Mouse (Mus musculus) MEL (cell line): ENCODE data around the gene Ermap. TPM values are rescaled to one million over a fixed set of nuclear protein-coding genes. Genes with fewer than 3 reads are reported as not detected.

Source experiments
- DNase-seq: peaks from one replicate; pipeline ENCODE4 v3.0.0; 2011; ENCODE audit warnings: low read depth, low spot score
- H3K27ac ChIP-seq: 2 replicates; pipeline ENCODE4 v1.5.1; 2012; ENCODE audit warnings: low read depth, mild to moderate bottlenecking, control low read depth, low read length, moderate library complexity; ENCODE audit not compliant: control insufficient read depth
- H3K27me3 ChIP-seq, 2 experiments: fragments of 150-350 bp in 1 of 2; sonication (generic) in 1 of 2; 2 replicates each; pipeline ENCODE4 v1.6.1; 2012; ENCODE audit warnings: low read length in 2 of 2, mild to moderate bottlenecking in 2 of 2, improper control_type of control experiment in 1 of 2, moderate library complexity in 1 of 2; ENCODE audit not compliant: insufficient read depth in 2 of 2, control insufficient read depth in 1 of 2
- H3K36me3 ChIP-seq, 2 experiments: 2 replicates each; pipeline ENCODE4 v1.6.1; 2012 to 2014; ENCODE audit warnings: low read length in 2 of 2, improper control_type of control experiment in 1 of 2, inconsistent platforms in 1 of 2, mild to moderate bottlenecking in 1 of 2; ENCODE audit not compliant: insufficient read depth in 2 of 2, control insufficient read depth in 1 of 2
- H3K4me1 ChIP-seq, 2 experiments: fragments of 150-350 bp in 1 of 2; sonication (generic) in 1 of 2; 2 replicates each; pipeline ENCODE4 v1.6.1; 2012; ENCODE audit warnings: low read length in 2 of 2, improper control_type of control experiment in 1 of 2, mild to moderate bottlenecking in 1 of 2; ENCODE audit not compliant: insufficient read depth in 2 of 2, control insufficient read depth in 1 of 2
- H3K4me3 ChIP-seq, 2 experiments: fragments of 150-350 bp in 1 of 2; sonication (generic) in 1 of 2; 2 replicates each; pipeline ENCODE4 v1.5.1; 2012; ENCODE audit warnings: low read depth in 2 of 2, low read length in 2 of 2, mild to moderate bottlenecking in 2 of 2, moderate library complexity in 2 of 2, control low read depth in 1 of 2, improper control_type of control experiment in 1 of 2; ENCODE audit not compliant: control insufficient read depth in 1 of 2, insufficient read depth in 1 of 2
- H3K79me2 ChIP-seq: 2 replicates; pipeline ENCODE4 v1.6.1; 2012; ENCODE audit warnings: mild to moderate bottlenecking, low read length, moderate library complexity; ENCODE audit not compliant: control insufficient read depth, poor library complexity, insufficient read depth
- H3K9ac ChIP-seq: 2 replicates; pipeline ENCODE4 v1.6.1; 2012; ENCODE audit warnings: low read depth, mild to moderate bottlenecking, control low read depth, low read length, moderate library complexity; ENCODE audit not compliant: control insufficient read depth, poor library complexity, severe bottlenecking
- H3K9me3 ChIP-seq: fragments of 150-350 bp; sonication (generic); replicated peaks from 2 replicates; pipeline ENCODE4 v1.6.1; 2012; ENCODE audit warnings: mild to moderate bottlenecking, low read length, improper control_type of control experiment, moderate library complexity; ENCODE audit not compliant: insufficient read depth
- BHLHE40 ChIP-seq: IDR thresholded peaks from 2 replicates; pipeline ENCODE4 v1.6.1; 2012; ENCODE audit warnings: low read depth, mild to moderate bottlenecking, inconsistent platforms, low read length, improper control_type of control experiment, borderline replicate concordance
- CTCF ChIP-seq, 3 experiments: IDR thresholded peaks in 2 of 3; conservative IDR thresholded peaks in 1 of 3; 2 replicates each; pipeline ENCODE4 v1.5.1; 2011 to 2012; ENCODE audit warnings: low read length in 3 of 3, low read depth in 2 of 3, mild to moderate bottlenecking in 2 of 3, improper control_type of control experiment in 1 of 3, inconsistent platforms in 1 of 3, mixed read lengths in 1 of 3, moderate library complexity in 1 of 3; ENCODE audit not compliant: control insufficient read depth in 1 of 3, insufficient read depth in 1 of 3, poor library complexity in 1 of 3, severe bottlenecking in 1 of 3
- E2F4 ChIP-seq: IDR thresholded peaks from 2 replicates; pipeline ENCODE4 v1.6.1; 2011; ENCODE audit warnings: low read depth, low read length, improper control_type of control experiment, borderline replicate concordance
- ELF1 ChIP-seq: IDR thresholded peaks from 2 replicates; pipeline ENCODE4 v1.6.1; 2014; ENCODE audit warnings: low read depth, mild to moderate bottlenecking, inconsistent platforms, low read length, improper control_type of control experiment, moderate library complexity
- ETS1 ChIP-seq: IDR thresholded peaks from 2 replicates; pipeline ENCODE4 v1.6.1; 2012; ENCODE audit warnings: low read depth, mild to moderate bottlenecking, inconsistent platforms, low read length, improper control_type of control experiment, moderate library complexity
- GABPA ChIP-seq: IDR thresholded peaks from 2 replicates; pipeline ENCODE4 v1.6.1; 2012; ENCODE audit warnings: low read depth, mild to moderate bottlenecking, inconsistent platforms, low read length, improper control_type of control experiment, moderate library complexity
- GATA1 ChIP-seq: IDR thresholded peaks from 2 replicates; pipeline ENCODE4 v1.6.1; 2011; ENCODE audit warnings: low read depth, low read length, improper control_type of control experiment
- JUND ChIP-seq: IDR thresholded peaks from 2 replicates; pipeline ENCODE4 v1.6.1; 2011; ENCODE audit warnings: low read depth, mild to moderate bottlenecking, improper control_type of control experiment, low read length
- KAT2A ChIP-seq: conservative IDR thresholded peaks from 2 replicates; pipeline ENCODE4 v1.6.1; 2012; ENCODE audit warnings: low read depth, low read length, improper control_type of control experiment, inconsistent platforms
- MAFK ChIP-seq: IDR thresholded peaks from 2 replicates; pipeline ENCODE4 v1.6.1; 2011; ENCODE audit warnings: low read depth, mild to moderate bottlenecking, low read length, improper control_type of control experiment, borderline replicate concordance
- MAZ ChIP-seq: IDR thresholded peaks from 2 replicates; pipeline ENCODE4 v1.6.1; 2012; ENCODE audit warnings: low read depth, mild to moderate bottlenecking, inconsistent platforms, low read length, improper control_type of control experiment
- MEF2A ChIP-seq: IDR thresholded peaks from 2 replicates; pipeline ENCODE4 v1.6.1; 2014; ENCODE audit warnings: low read depth, mild to moderate bottlenecking, inconsistent platforms, low read length, improper control_type of control experiment; ENCODE audit not compliant: poor library complexity, insufficient replicate concordance, severe bottlenecking; ENCODE audit errors: extremely low read depth
- MXI1 ChIP-seq: IDR thresholded peaks from 2 replicates; pipeline ENCODE4 v1.6.1; 2011; ENCODE audit warnings: mild to moderate bottlenecking, low read depth, low read length, improper control_type of control experiment
- MYB ChIP-seq: IDR thresholded peaks from 2 replicates; pipeline ENCODE4 v1.6.1; 2011; ENCODE audit warnings: mild to moderate bottlenecking, low read depth, low read length, improper control_type of control experiment
- MYC ChIP-seq: IDR thresholded peaks from 2 replicates; pipeline ENCODE4 v1.6.1; 2011; ENCODE audit warnings: low read depth, mild to moderate bottlenecking, low read length, improper control_type of control experiment, moderate library complexity
- NELFE ChIP-seq: IDR thresholded peaks from 2 replicates; pipeline ENCODE4 v1.6.1; 2011; ENCODE audit warnings: low read depth, low read length, improper control_type of control experiment
- POLR2A ChIP-seq, 2 experiments: IDR thresholded peaks; 2 replicates each; pipeline ENCODE4 v1.6.1; 2011 to 2012; ENCODE audit warnings: low read length in 2 of 2, mild to moderate bottlenecking in 2 of 2, control low read depth in 1 of 2, improper control_type of control experiment in 1 of 2, low read depth in 1 of 2, moderate library complexity in 1 of 2; ENCODE audit not compliant: control insufficient read depth in 1 of 2, insufficient read depth in 1 of 2, poor library complexity in 1 of 2
- POLR2AphosphoS5 ChIP-seq: IDR thresholded peaks from 2 replicates; pipeline ENCODE4 v1.6.1; 2012; ENCODE audit warnings: low read depth, borderline replicate concordance, mild to moderate bottlenecking, inconsistent platforms, low read length, moderate library complexity, mixed read lengths
- SMC3 ChIP-seq: IDR thresholded peaks from 2 replicates; pipeline ENCODE4 v1.6.1; 2011; ENCODE audit warnings: low read depth, low read length, improper control_type of control experiment
- TAL1 ChIP-seq: IDR thresholded peaks from 2 replicates; pipeline ENCODE4 v1.6.1; 2012; ENCODE audit warnings: mild to moderate bottlenecking, inconsistent platforms, low read length, moderate library complexity, mixed read lengths
- TCF12 ChIP-seq: IDR thresholded peaks from 2 replicates; pipeline ENCODE4 v1.6.1; 2014; ENCODE audit warnings: low read depth, mild to moderate bottlenecking, inconsistent platforms, low read length, improper control_type of control experiment, moderate library complexity
- USF2 ChIP-seq, 2 experiments: IDR thresholded peaks; 2 replicates each; pipeline ENCODE4 v1.6.1; 2011 to 2012; ENCODE audit warnings: improper control_type of control experiment in 2 of 2, low read length in 2 of 2, borderline replicate concordance in 1 of 2, inconsistent platforms in 1 of 2, low read depth in 1 of 2, mild to moderate bottlenecking in 1 of 2; ENCODE audit not compliant: insufficient read depth in 1 of 2
- ZC3H11A ChIP-seq: IDR thresholded peaks from 2 replicates; pipeline ENCODE4 v1.6.1; 2012; ENCODE audit warnings: low read depth, mild to moderate bottlenecking, inconsistent platforms, low read length, improper control_type of control experiment
- ZKSCAN1 ChIP-seq: IDR thresholded peaks from 2 replicates; pipeline ENCODE4 v1.6.1; 2012; ENCODE audit warnings: low read depth, mild to moderate bottlenecking, inconsistent platforms, low read length, improper control_type of control experiment, moderate library complexity
- ZMIZ1 ChIP-seq: IDR thresholded peaks from 2 replicates; pipeline ENCODE4 v1.6.1; 2012; ENCODE audit warnings: low read depth, mild to moderate bottlenecking, inconsistent platforms, low read length, improper control_type of control experiment, moderate library complexity
- polyA plus RNA-seq, 2 experiments: library from polyadenylated mRNA; stranded (reverse) in 1 of 2; unstranded in 1 of 2; fragments of >175 nt in 1 of 2; fragments of >200 nt in 1 of 2; gene quantifications; 2 replicates each; pipeline versions ENCODE4 v1.2.1 to v1.2.4; 2012; ENCODE audit warnings: low replicate concordance in 2 of 2, low read depth in 1 of 2; ENCODE audit not compliant: insufficient read length in 2 of 2, insufficient read depth in 1 of 2, missing spikeins in 1 of 2
- total RNA-seq: library from RNA; depleted of rRNA; stranded (reverse); fragments of 300-350 nt; gene quantifications from 2 replicates; pipeline ENCODE4 v1.2.3, GENCODE M21; 2012

Ermap gene
- total and polyA plus RNA-seq, 3 experiments, result 44.1 to 247 (median 138) TPM

GRCm38 (mm10) chr4:119218169-119218568 is 28.4 kb upstream of the Ermap start, which contains the start of gene Tmem269:
Gene Tmem269, minus strand, starts transcription at chr4:119218217.
- H3K9me3 ChIP-seq, result no peaks in the 10 kb centered on the region
- H3K9ac ChIP-seq, result no peak within 1 kb of the TSS
- TF ChIP-seq ELF1, result no peak
- TF ChIP-seq ZMIZ1, result no peak
- 0 out of 4 replicates have a peak, but pooled peaks cover 0 to 3% of the 10 kb centered on the region in 2 experiments for H3K36me3 ChIP-seq
- H3K27ac ChIP-seq, result no peak within 1 kb of the TSS
- no peak for DNase-seq
- H3K4me1 ChIP-seq, result 0 out of 4 replicates have a peak, but pooled peaks cover 0 to 3% of the 10 kb centered on the region in 2 experiments
- H3K4me3 ChIP-seq, result no peak within 1 kb of the TSS
- H3K27me3 ChIP-seq, result no peaks in the 10 kb centered on the region; a peak in 1 of 4 replicates
- H3K79me2 ChIP-seq, result no peaks in the 10 kb centered on the region

GRCm38 (mm10) chr4:119216667-119217066 is 26.9 kb upstream of the Ermap start:
- H3K4me3 ChIP-seq, result no peak overlapping the region
- H3K36me3 ChIP-seq, result no peaks in the 10 kb centered on the region
- no peaks in the 10 kb centered on the region for H3K79me2 ChIP-seq
- no peak for TF ChIP-seq ELF1
- TF ChIP-seq SMC3, result no peak
- no peak for TF ChIP-seq USF2 (IDR thresholded peaks at IDR 0.05; ENCODE audit: borderline replicate concordance in 1 of 2, insufficient read depth in 1 of 2, low read depth in 1 of 2, low read length in 2 of 2)
- TF ChIP-seq MYB, result no peak
- no peak for TF ChIP-seq MAFK
- no peak for TF ChIP-seq TCF12
- TF ChIP-seq KAT2A, result no peak
- no peak for TF ChIP-seq TAL1
- TF ChIP-seq ETS1, result no peak
- TF ChIP-seq NELFE, result no peak
- TF ChIP-seq MEF2A, result no peak
- DNase-seq, result no peak
- no peak overlapping the region for H3K27ac ChIP-seq
- H3K9me3 ChIP-seq, result no peaks in the 10 kb centered on the region
- no peaks in the 10 kb centered on the region; a peak in 1 of 4 replicates for H3K27me3 ChIP-seq
- no peak overlapping the region for H3K9ac ChIP-seq
- H3K4me1 ChIP-seq, result no peaks in the 10 kb centered on the region

GRCm38 (mm10) chr4:119204672-119205071 is 14.9 kb upstream of the Ermap start:
- peak; percentile 82 for DNase-seq
- Histone ChIP-seq H3K9me3 (no peaks in the 10 kb centered on the region), H3K27me3 (no peaks in the 10 kb centered on the region), H3K4me3 (no peak overlapping the region), H3K36me3 (no peaks in the 10 kb centered on the region), H3K79me2 (no peaks in the 10 kb centered on the region), H3K27ac (no peak overlapping the region), H3K4me1 (peaks cover 0 to 3% of the 10 kb centered on the region in 2 experiments; a peak in 1 of 4 replicates), H3K9ac (no peak overlapping the region)
- TF ChIP-seq MXI1 (no peak), MYB (no peak), GABPA (no peak), E2F4 (no peak), MAZ (no peak), ZKSCAN1 (no peak), KAT2A (no peak), ZC3H11A (peak; percentile 94), JUND (no peak), POLR2A (IDR thresholded peaks at IDR 0.05; ENCODE audit: control insufficient read depth in 1 of 2, insufficient read depth in 1 of 2, low read depth in 1 of 2, low read length in 2 of 2, poor library complexity in 1 of 2) (no peak), ETS1 (no peak), BHLHE40 (0 out of 2 replicates have a peak, but pooled peaks have one; percentile 23), CTCF (IDR thresholded peaks at IDR 0.05 in 2 of 3, conservative IDR thresholded peaks at IDR 0.05 in 1 of 3; ENCODE audit: control insufficient read depth in 1 of 3, insufficient read depth in 1 of 3, low read depth in 2 of 3, low read length in 3 of 3, poor library complexity in 1 of 3, severe bottlenecking in 1 of 3) (peak in 2 of 3 experiments; percentile 87 to 96; a peak in 5 of 6 replicates), GATA1 (no peak), POLR2AphosphoS5 (no peak), SMC3 (peak; percentile 98), MYC (peak; percentile 64; the same call in 1 of the 2 replicates), TAL1 (no peak)
